Mouse (Mus musculus): ENCODE data around the gene Dnttip2.
"Not testable (repeated sequence)": the region's sequence is repeated elsewhere in the genome, so short reads cannot be mapped to it uniquely, and the experiment has no call there.

Gene Dnttip2

GRCm38 (mm10) chr3:122274241-122275024, at the start of gene Dnttip2:
Gene Dnttip2 (plus strand): TSS chr3:122274388.
- DNase-seq (ENCODE audit: low read depth, low spot score), result peak; percentile 97

- DNase-seq (ENCODE audit: low read depth, low spot score), result not testable (repeated sequence)
Observed at GRCm38 (mm10) chr3:122226972-122227371, 47.2 kb upstream of the Dnttip2 start.

GRCm38 (mm10) chr3:122235772-122236171, 38.4 kb upstream of the Dnttip2 start:
- no peak for DNase-seq (ENCODE audit: low read depth, low spot score)

- DNase-seq (ENCODE audit: low read depth, low spot score), result no peak
Observed at GRCm38 (mm10) chr3:122242876-122243275, 31.3 kb upstream of the Dnttip2 start.

GRCm38 (mm10) chr3:122243416-122244167, 30.6 kb upstream of the Dnttip2 start:
- DNase-seq (ENCODE audit: low read depth, low spot score), result no peak

- DNase-seq (ENCODE audit: low read depth, low spot score), result no peak
Observed at GRCm38 (mm10) chr3:122244759-122245158, 29.4 kb upstream of the Dnttip2 start.

GRCm38 (mm10) chr3:122245215-122245877, 28.8 kb upstream of the Dnttip2 start, which contains the start of gene Gclm:
Gene Gclm (plus strand): TSS chr3:122245557.
- DNase-seq (ENCODE audit: low read depth, low spot score), result peak; percentile 83

GRCm38 (mm10) chr3:122245878-122246332, 28.3 kb upstream of the Dnttip2 start:
- DNase-seq (ENCODE audit: low read depth, low spot score), result no peak

GRCm38 (mm10) chr3:122246406-122246805, 27.8 kb upstream of the Dnttip2 start:
- no peak for DNase-seq (ENCODE audit: low read depth, low spot score)

- no peak for DNase-seq (ENCODE audit: low read depth, low spot score)
Observed at GRCm38 (mm10) chr3:122246986-122247767, 27.0 kb upstream of the Dnttip2 start.

- DNase-seq (ENCODE audit: low read depth, low spot score), result no peak
Observed at GRCm38 (mm10) chr3:122247768-122248100, 26.5 kb upstream of the Dnttip2 start.

- no peak for DNase-seq (ENCODE audit: low read depth, low spot score)
Observed at GRCm38 (mm10) chr3:122252466-122253253, 21.5 kb upstream of the Dnttip2 start.

GRCm38 (mm10) chr3:122254050-122254449, 20.1 kb upstream of the Dnttip2 start:
- DNase-seq (ENCODE audit: low read depth, low spot score), result not testable (repeated sequence)

- no peak for DNase-seq (ENCODE audit: low read depth, low spot score)
Observed at GRCm38 (mm10) chr3:122269986-122270385, 4.2 kb upstream of the Dnttip2 start.

- not testable (repeated sequence) for DNase-seq (ENCODE audit: low read depth, low spot score)
Observed at GRCm38 (mm10) chr3:122272565-122272964, 1.6 kb upstream of the Dnttip2 start.

- DNase-seq (ENCODE audit: low read depth, low spot score), result no peak
Observed at GRCm38 (mm10) chr3:122273407-122274240, 564 bp upstream of the Dnttip2 start.

GRCm38 (mm10) chr3:122275111-122275510, 923 bp downstream of the Dnttip2 start:
- DNase-seq (ENCODE audit: low read depth, low spot score), result no peak

- no peak for DNase-seq (ENCODE audit: low read depth, low spot score)
Observed at GRCm38 (mm10) chr3:122287195-122287594, 13.0 kb downstream of the Dnttip2 start.

- DNase-seq (ENCODE audit: low read depth, low spot score), result no peak
Observed at GRCm38 (mm10) chr3:122288613-122289195, 14.5 kb downstream of the Dnttip2 start.
